Mouse (Mus musculus): Measurements from ENCODE around the gene C1qtnf4. TPM values are rescaled to one million over a fixed set of nuclear protein-coding genes. Genes with fewer than 3 reads are reported as not detected.

The C1qtnf4 gene
- polyA plus RNA-seq, 1 experiment, result 0.02 TPM

DNA sequence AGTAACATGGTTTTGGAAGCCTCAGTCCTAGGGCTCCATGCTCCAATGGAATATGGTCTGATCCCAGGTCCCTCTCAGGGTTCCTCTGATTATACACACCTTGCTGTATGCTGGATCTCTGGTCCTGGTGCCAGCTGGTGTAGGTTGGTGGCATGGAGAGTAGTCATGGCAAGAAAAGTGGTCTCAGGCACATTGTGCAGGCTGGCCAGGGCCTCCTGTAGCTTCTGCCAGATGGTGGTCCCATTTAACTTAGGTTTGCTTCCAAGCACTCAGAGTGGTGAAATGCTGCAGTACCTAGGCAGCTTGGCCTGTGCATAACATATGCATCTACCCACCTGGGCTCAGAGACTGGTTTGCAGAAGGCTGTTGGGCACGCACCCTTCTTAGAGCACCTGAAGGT lies 35.3 kb upstream of the C1qtnf4 start:
- H3ac ChIP-seq (ENCODE audit: control insufficient read depth, insufficient read length, low read depth), result no peak overlapping the region
- no peak overlapping the region for H3K4me3 ChIP-seq (ENCODE audit: insufficient read depth, poor library complexity, severe bottlenecking)
- no peaks in the 10 kb centered on the region for H3K27me3 ChIP-seq (ENCODE audit: control insufficient read depth, insufficient read depth, insufficient read length)
- TF ChIP-seq MAX (IDR thresholded peaks at IDR 0.05), result no peak
- no peak for TF ChIP-seq MYOG (IDR thresholded peaks at IDR 0.05; ENCODE audit: control insufficient read depth, extremely low read depth, insufficient read length)
- no peak for TF ChIP-seq FOSL1 (IDR thresholded peaks at IDR 0.05; ENCODE audit: insufficient read depth, low read length, poor library complexity, severe bottlenecking)
- no peak for TF ChIP-seq CEBPB (IDR thresholded peaks at IDR 0.05; ENCODE audit: low read depth)
- TF ChIP-seq CTCF (IDR thresholded peaks at IDR 0.05; ENCODE audit: control insufficient read depth, insufficient read depth, insufficient read length), result no peak
- no peak for TF ChIP-seq USF1 (IDR thresholded peaks at IDR 0.05; ENCODE audit: low read depth)
- no peak for TF ChIP-seq MYOD1 (IDR thresholded peaks at IDR 0.05; ENCODE audit: control insufficient read depth, insufficient read length, low read depth)
- peaks cover 61% of the 10 kb centered on the region for H3K36me3 ChIP-seq (ENCODE audit: control insufficient read depth, insufficient read depth)
- peaks cover 50% of the 10 kb centered on the region for H3K79me2 ChIP-seq (ENCODE audit: control insufficient read depth, insufficient read depth)
- peaks cover 39% of the 10 kb centered on the region for H3K79me3 ChIP-seq (ENCODE audit: low read depth)

GRCm38 (mm10) chr2:90861486-90861885 lies 24.2 kb upstream of the C1qtnf4 start:
- no peaks in the 10 kb centered on the region for H3K79me3 ChIP-seq (ENCODE audit: low read depth)
- peaks cover 88% of the 10 kb centered on the region for H3K36me3 ChIP-seq (ENCODE audit: control insufficient read depth, insufficient read depth)
- no peaks in the 10 kb centered on the region for H3K27me3 ChIP-seq (ENCODE audit: control insufficient read depth, insufficient read depth, insufficient read length)
- TF ChIP-seq CEBPB (IDR thresholded peaks at IDR 0.05; ENCODE audit: low read depth) (no peak), MAX (IDR thresholded peaks at IDR 0.05) (no peak), MYOD1 (IDR thresholded peaks at IDR 0.05; ENCODE audit: control insufficient read depth, insufficient read length, low read depth) (no peak), USF1 (IDR thresholded peaks at IDR 0.05; ENCODE audit: low read depth) (no peak), MYOG (IDR thresholded peaks at IDR 0.05; ENCODE audit: control insufficient read depth, extremely low read depth, insufficient read length) (no peak), CTCF (IDR thresholded peaks at IDR 0.05; ENCODE audit: control insufficient read depth, insufficient read depth, insufficient read length) (no peak), FOSL1 (IDR thresholded peaks at IDR 0.05; ENCODE audit: insufficient read depth, low read length, poor library complexity, severe bottlenecking) (no peak)
- no peak overlapping the region for H3K4me3 ChIP-seq (ENCODE audit: insufficient read depth, poor library complexity, severe bottlenecking)
- no peak overlapping the region for H3ac ChIP-seq (ENCODE audit: control insufficient read depth, insufficient read length, low read depth)
- H3K79me2 ChIP-seq (ENCODE audit: control insufficient read depth, insufficient read depth), result no peaks in the 10 kb centered on the region

DNA sequence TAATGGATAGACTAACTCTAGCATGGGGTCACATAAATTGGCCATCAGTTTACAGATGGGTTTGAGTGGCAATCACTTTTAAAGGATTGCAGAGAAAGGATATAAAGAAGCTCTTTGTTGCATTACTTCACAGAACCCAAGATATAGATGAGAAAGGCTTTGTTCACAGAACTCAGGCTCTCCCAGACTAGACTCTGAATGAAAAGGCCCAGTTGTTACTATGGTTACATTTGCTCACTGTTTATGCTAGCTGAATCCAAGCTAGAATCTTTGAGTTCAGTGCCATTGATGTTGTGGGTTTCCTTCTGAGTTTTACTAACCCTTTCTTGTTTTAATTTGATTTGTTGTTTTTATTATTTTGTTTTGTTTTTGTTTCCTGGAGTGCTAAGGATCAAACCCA lies 21.5 kb upstream of the C1qtnf4 start:
- TF ChIP-seq MAX (IDR thresholded peaks at IDR 0.05) (no peak), CTCF (IDR thresholded peaks at IDR 0.05; ENCODE audit: control insufficient read depth, insufficient read depth, insufficient read length) (no peak), CEBPB (IDR thresholded peaks at IDR 0.05; ENCODE audit: low read depth) (no peak)
- Histone ChIP-seq H3K4me3 (ENCODE audit: insufficient read depth, poor library complexity, severe bottlenecking) (no peak overlapping the region), H3K79me3 (ENCODE audit: low read depth) (no peaks in the 10 kb centered on the region), H3K36me3 (ENCODE audit: control insufficient read depth, insufficient read depth) (peaks cover 92% of the 10 kb centered on the region), H3K79me2 (ENCODE audit: control insufficient read depth, insufficient read depth) (no peaks in the 10 kb centered on the region), H3K27me3 (ENCODE audit: control insufficient read depth, insufficient read depth, insufficient read length) (no peaks in the 10 kb centered on the region), H3ac (ENCODE audit: control insufficient read depth, insufficient read length, low read depth) (no peak overlapping the region)

- no peak for TF ChIP-seq MAX (IDR thresholded peaks at IDR 0.05)
- no peak for TF ChIP-seq MYOG (IDR thresholded peaks at IDR 0.05; ENCODE audit: control insufficient read depth, extremely low read depth, insufficient read length)
- no peak for TF ChIP-seq USF1 (IDR thresholded peaks at IDR 0.05; ENCODE audit: low read depth)
- peak; percentile 81 for TF ChIP-seq CTCF (IDR thresholded peaks at IDR 0.05; ENCODE audit: control insufficient read depth, insufficient read depth, insufficient read length)
- no peaks in the 10 kb centered on the region for H3K27me3 ChIP-seq (ENCODE audit: control insufficient read depth, insufficient read depth, insufficient read length)
- no peaks in the 10 kb centered on the region for H3K79me2 ChIP-seq (ENCODE audit: control insufficient read depth, insufficient read depth)
- no peak overlapping the region for H3K4me3 ChIP-seq (ENCODE audit: insufficient read depth, poor library complexity, severe bottlenecking)
- peaks cover 73% of the 10 kb centered on the region for H3K36me3 ChIP-seq (ENCODE audit: control insufficient read depth, insufficient read depth)
- no peak overlapping the region for H3ac ChIP-seq (ENCODE audit: control insufficient read depth, insufficient read length, low read depth)
- H3K79me3 ChIP-seq (ENCODE audit: low read depth), result no peaks in the 10 kb centered on the region
Measured at GRCm38 (mm10) chr2:90866524-90866923, 19.1 kb upstream of the C1qtnf4 start.

DNA sequence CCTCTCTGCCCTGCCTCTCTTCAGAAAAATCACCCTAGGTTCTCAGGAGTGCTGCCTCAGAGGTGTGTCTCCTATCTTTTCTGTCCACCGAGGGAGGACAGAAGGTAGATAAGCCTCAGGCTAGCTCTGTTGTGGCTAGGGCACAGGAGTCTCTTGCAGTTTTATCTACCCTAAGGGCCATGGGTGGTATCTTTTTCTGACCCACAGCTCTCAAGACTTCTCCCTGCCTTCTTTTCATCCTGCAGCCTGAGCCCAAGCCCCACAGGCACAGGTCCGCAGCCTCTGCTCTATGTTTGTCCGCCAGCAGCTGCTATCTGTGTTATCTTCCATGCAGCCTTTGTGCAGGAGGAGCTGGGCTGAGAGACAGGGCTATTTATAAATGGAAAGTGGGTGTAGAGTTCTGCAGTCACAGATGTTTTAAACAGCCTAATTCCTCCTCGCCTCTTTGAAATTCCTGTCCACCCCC lies 15.5 kb upstream of the C1qtnf4 start:
- no peak overlapping the region for H3K4me3 ChIP-seq (ENCODE audit: insufficient read depth, poor library complexity, severe bottlenecking)
- H3K27me3 ChIP-seq (ENCODE audit: control insufficient read depth, insufficient read depth, insufficient read length), result no peaks in the 10 kb centered on the region
- TF ChIP-seq MAX (IDR thresholded peaks at IDR 0.05), result no peak
- peak; percentile 11 for TF ChIP-seq MYOD1 (IDR thresholded peaks at IDR 0.05; ENCODE audit: control insufficient read depth, insufficient read length, low read depth)
- no peak overlapping the region for H3ac ChIP-seq (ENCODE audit: control insufficient read depth, insufficient read length, low read depth)
- H3K36me3 ChIP-seq (ENCODE audit: control insufficient read depth, insufficient read depth), result peaks cover 37% of the 10 kb centered on the region
- H3K79me2 ChIP-seq (ENCODE audit: control insufficient read depth, insufficient read depth), result no peaks in the 10 kb centered on the region
- no peaks in the 10 kb centered on the region for H3K79me3 ChIP-seq (ENCODE audit: low read depth)

- peaks cover 25% of the 10 kb centered on the region for H3K36me3 ChIP-seq (ENCODE audit: control insufficient read depth, insufficient read depth)
- H3K79me3 ChIP-seq (ENCODE audit: low read depth), result no peaks in the 10 kb centered on the region
- no peak for TF ChIP-seq FOSL1 (IDR thresholded peaks at IDR 0.05; ENCODE audit: insufficient read depth, low read length, poor library complexity, severe bottlenecking)
- no peak for TF ChIP-seq CEBPB (IDR thresholded peaks at IDR 0.05; ENCODE audit: low read depth)
- TF ChIP-seq MYOD1 (IDR thresholded peaks at IDR 0.05; ENCODE audit: control insufficient read depth, insufficient read length, low read depth), result peak; percentile 97
- no peaks in the 10 kb centered on the region for H3K27me3 ChIP-seq (ENCODE audit: control insufficient read depth, insufficient read depth, insufficient read length)
- H3K4me3 ChIP-seq (ENCODE audit: insufficient read depth, poor library complexity, severe bottlenecking), result no peak overlapping the region
- no peaks in the 10 kb centered on the region for H3K79me2 ChIP-seq (ENCODE audit: control insufficient read depth, insufficient read depth)
- H3ac ChIP-seq (ENCODE audit: control insufficient read depth, insufficient read length, low read depth), result no peak overlapping the region
Measured at GRCm38 (mm10) chr2:90871180-90871961, 14.3 kb upstream of the C1qtnf4 start.

All from C2C12 (cell line).